Mouse (Mus musculus): Measurements from ENCODE around the gene Vmn1r61. TPM values are rescaled to one million over a fixed set of nuclear protein-coding genes. Genes with fewer than 3 reads are reported as not detected.

Vmn1r61 gene
- not detected for total RNA-seq (2021)
- long read RNA-seq = 0 reads

GRCm38 (mm10) chr7:5613195-5613594 is at the start of gene Vmn1r61:
Vmn1r61 (minus strand) TSS chr7:5613295.
- no peak for DNase-seq (ENCODE audit: low spot score in 2 of 2)

Other genes starting within 250 kb of the Vmn1r61 start
- not detected for gene Vmn1r58, start 199.9 kb downstream of the Vmn1r61 start, total RNA-seq (2021)
- not detected for gene Vmn1r59, start 156.5 kb downstream of the Vmn1r61 start, total RNA-seq (2021)
- not detected for gene Vmn2r28, start 119.3 kb downstream of the Vmn1r61 start, total RNA-seq (2021)
- not detected for gene Vmn1r60, start 66.0 kb downstream of the Vmn1r61 start, total RNA-seq (2021)
- gene Vmn1r62, start 60.3 kb upstream of the Vmn1r61 start, total RNA-seq (2021) = not detected
- gene Vmn1r63, start 192.2 kb upstream of the Vmn1r61 start, total RNA-seq (2021) = not detected